Mouse (Mus musculus): ENCODE measurements around the gene Dlgap4.

GRCm38 (mm10) chr2:156811556-156811955, 198.1 kb downstream of the Dlgap4 start:
- no peak for TF ChIP-seq CTCF (IDR thresholded peaks at IDR 0.05; ENCODE audit: insufficient read depth, low read length)
- no peak for TF ChIP-seq POLR2A (IDR thresholded peaks at IDR 0.05; ENCODE audit: borderline replicate concordance, extremely low read depth, low read depth, low read length)

All from lung, adult 2 months (tissue).